Mouse (Mus musculus) T-helper 2 cell (primary cell): ENCODE measurements around the gene Dync1li1.

ENCODE experiments used
- in situ Hi-C: fragments of 300-600 bp; cut with MboI, MseI; formaldehyde crosslinking; loops from one replicate; pipeline ENCODE4 v1.15.1; 2025; ENCODE audit warnings: high pct_unique_total_duplicates

Dync1li1 gene

DNA sequence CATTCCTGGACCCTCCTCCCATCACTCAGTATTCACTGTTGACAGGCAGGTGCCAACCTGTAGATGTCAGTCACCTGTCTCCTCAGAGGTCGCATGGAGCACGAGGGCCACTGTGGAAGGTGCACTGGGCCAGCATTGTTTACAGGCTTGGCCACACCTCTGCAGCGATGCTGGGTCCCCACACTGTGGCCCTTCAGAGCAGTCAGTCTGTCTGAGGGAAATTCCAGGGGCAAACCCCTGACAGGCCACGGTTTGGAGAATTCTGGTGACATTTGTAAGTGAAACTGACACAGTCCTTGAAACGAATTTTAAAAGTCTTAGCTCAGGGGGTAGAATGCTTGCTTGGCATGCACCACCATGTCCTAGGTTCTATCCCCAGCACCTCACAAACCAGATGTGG is 71.8 kb downstream of the Dync1li1 start:
- in situ Hi-C loops = no loop called here

DNA sequence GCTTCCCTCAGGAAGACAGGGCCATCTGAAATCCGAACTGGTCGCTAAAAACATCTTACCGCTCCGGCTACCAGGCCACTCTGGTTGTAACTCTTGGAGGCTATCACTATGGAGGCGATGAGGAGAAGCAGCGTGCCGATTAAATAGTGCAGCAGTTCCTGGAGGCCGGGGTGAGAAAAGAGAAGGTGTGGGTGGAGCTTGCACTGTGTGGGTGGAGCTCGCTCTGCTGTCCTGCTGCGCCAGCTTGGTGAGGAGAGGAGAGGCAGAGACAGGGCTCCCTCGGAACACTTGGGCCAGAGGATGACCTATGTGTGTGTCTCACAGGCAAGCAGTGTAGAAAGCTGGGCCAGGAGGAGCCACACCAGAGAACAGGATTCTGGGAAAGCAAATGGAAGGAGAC is 73.3 kb downstream of the Dync1li1 start:
- in situ Hi-C loops = no loop called here

DNA sequence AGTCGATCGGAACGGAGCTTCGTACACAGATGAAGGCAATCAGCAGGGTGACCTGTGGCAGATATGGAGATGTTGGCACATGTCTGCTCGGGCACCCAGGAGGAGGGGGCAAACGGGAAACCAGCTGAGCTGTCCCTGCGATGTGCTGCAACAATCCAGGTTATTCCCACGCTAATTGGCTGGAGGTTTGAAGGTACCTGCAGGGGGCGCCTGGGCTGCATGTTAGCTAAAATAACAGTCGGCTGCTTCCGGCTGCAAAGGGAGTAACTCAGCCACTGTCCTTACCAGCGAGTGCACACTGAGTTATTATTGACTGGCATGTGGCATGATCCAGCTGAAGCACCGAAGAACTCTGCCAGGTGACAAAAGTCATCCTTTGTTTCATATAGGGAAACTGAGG is 74.8 kb downstream of the Dync1li1 start:
- in situ Hi-C loops = no loop called here

DNA sequence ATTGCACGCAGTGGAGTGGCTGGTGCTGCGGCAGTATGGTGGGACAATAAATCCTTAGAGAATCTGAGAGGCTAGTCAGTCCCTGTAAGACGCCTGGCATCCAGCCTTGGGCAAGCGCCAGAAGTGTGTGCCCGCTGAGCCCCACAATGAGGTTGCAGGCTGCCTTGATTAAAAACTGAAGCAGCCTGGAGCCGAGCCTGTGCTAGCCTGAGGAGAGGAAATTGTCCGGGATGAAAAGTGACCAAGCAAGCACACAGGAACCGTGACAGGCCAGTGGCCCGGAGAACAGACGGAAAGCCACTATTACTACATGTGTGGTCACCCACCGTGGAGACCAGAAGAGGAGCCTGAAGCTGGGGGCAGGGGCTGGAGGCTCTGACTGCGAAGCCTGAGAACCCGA is 78.4 kb downstream of the Dync1li1 start:
- in situ Hi-C loops = no loop called here

DNA sequence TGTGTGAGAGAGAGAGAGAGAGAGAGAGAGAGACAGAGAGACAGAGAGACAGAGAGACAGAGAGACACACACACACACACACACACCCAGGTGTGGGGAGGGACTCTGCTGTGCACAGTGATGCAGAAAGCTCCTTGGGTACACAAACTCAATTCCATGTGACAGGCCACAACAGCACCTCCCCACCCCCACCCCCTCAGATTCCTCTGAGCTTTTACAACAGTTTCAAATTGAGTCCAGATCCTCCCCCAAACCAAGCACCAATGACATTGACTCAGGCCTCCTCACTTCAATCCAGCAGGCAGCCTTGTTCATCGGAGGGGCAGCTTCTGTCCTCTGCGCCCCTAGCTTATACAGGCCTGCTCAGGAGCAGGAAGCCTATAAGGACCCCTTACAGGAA is 78.9 kb downstream of the Dync1li1 start:
- in situ Hi-C loops = no loop called here

DNA sequence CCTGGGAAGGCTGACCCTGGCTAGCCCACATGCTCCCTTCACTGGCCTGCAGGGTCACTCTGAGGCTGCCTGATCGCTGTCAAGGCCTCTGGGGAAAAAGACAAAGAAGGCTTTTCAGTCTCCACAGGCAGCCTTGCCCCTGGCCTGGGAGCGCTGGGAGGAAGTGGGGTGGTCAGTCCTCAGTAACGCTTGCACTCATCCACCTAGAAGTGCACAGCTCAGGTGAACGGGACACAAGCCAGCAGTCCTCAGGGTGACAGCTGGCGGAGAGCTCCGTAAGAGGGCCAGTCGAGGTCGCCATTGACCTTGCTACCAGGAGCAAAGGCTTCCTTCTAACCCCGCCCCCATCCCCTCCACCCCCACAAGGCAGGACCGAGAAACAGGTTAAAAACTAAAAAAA is 79.5 kb downstream of the Dync1li1 start:
- in situ Hi-C loops = no loop called here

DNA sequence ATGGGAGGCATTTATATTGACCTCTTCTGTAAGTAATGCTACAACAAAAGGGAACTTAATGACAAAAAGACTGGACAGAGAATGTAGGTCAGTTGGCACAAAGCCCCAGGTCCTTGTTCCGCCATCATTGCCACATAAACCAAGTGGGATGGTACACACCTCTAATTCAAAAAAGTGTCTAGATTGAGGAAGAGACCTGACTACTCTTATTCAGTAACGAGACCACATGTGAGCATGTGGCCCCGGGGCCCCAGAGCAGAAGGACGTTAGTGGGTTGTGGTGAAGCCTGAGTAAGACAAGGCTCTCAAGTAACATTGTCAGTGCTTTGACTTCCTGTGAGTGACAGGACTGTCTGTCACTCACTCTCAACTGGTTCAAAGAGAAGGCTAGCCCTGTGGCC is 81.6 kb downstream of the Dync1li1 start:
- in situ Hi-C loops = no loop called here

DNA sequence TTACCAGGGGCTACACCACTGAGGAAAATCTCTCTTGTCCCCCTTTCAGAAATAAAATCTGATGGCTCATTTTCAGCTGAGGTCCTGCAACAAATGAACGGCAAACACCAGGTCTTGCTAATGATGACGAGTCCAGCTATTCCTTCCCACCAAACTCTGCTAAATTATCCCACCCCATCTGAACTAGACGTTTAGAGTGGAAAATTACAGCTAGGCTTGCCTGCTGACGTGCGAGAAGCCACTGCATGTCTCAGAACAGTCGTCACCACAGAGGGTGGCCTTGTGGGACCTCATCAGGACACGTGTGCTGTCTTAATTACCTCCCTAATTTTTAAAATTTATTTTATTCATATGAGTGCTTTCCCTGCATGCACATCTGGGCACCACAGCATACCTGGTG is 83.0 kb downstream of the Dync1li1 start:
- in situ Hi-C loops = no loop called here
